Mouse (Mus musculus): ENCODE measurements around the gene Slc45a2. TPM values are rescaled to one million over a fixed set of nuclear protein-coding genes. Genes with fewer than 3 reads are reported as not detected.

The Slc45a2 gene
- 0.06 TPM in 1 of 2 replicates, not detected in the other for polyA plus RNA-seq (2015; fragmentation: Nextera tagmentation; extraction: Ambion mirVana)

GRCm38 (mm10) chr15:11000421-11000820 lies at the start of gene Slc45a2:
Gene Slc45a2, plus strand, starts transcription at chr15:11000721.
- Histone ChIP-seq H3K9me3 (ENCODE audit: control insufficient read depth, low read length) (no peaks in the 10 kb centered on the region), H3K4me3 (replicated peaks; ENCODE audit: low read length) (no peak within 1 kb of the TSS), H3K27ac (ENCODE audit: low read length) (no peak within 1 kb of the TSS), H3K4me1 (replicated peaks; ENCODE audit: control insufficient read depth, insufficient read depth, low read length) (no peaks in the 10 kb centered on the region), H3K36me3 (ENCODE audit: control insufficient read depth, insufficient read depth) (no peaks in the 10 kb centered on the region), H3K4me2 (ENCODE audit: low read length) (no peak within 1 kb of the TSS), H3K9ac (replicated peaks; ENCODE audit: low read depth, low read length) (no peak within 1 kb of the TSS), H3K27me3 (replicated peaks; ENCODE audit: control insufficient read depth, insufficient read depth, low read length) (no peaks in the 10 kb centered on the region)
- WGBS: 61% methylated on average over 7 of the region's 7 CpGs
- ATAC-seq: no peak

- ATAC-seq: no peak
- Histone ChIP-seq H3K4me3 (replicated peaks; ENCODE audit: low read length) (no peak within 1 kb of the TSS), H3K9ac (replicated peaks; ENCODE audit: low read depth, low read length) (no peak within 1 kb of the TSS), H3K9me3 (ENCODE audit: control insufficient read depth, low read length) (no peaks in the 10 kb centered on the region), H3K27me3 (replicated peaks; ENCODE audit: control insufficient read depth, insufficient read depth, low read length) (no peaks in the 10 kb centered on the region), H3K4me1 (replicated peaks; ENCODE audit: control insufficient read depth, insufficient read depth, low read length) (no peaks in the 10 kb centered on the region), H3K27ac (ENCODE audit: low read length) (no peak within 1 kb of the TSS), H3K36me3 (ENCODE audit: control insufficient read depth, insufficient read depth) (no peaks in the 10 kb centered on the region), H3K4me2 (ENCODE audit: low read length) (no peak within 1 kb of the TSS)
- 78% methylated on average over 23 of the region's 23 CpGs for WGBS
These were observed 48.4 kb upstream of the Slc45a2 start, which contains the start of gene C1qtnf3 for GRCm38 (mm10) chr15:10951951-10952759. Gene C1qtnf3, plus strand, starts transcription at chr15:10952332.

DNA sequence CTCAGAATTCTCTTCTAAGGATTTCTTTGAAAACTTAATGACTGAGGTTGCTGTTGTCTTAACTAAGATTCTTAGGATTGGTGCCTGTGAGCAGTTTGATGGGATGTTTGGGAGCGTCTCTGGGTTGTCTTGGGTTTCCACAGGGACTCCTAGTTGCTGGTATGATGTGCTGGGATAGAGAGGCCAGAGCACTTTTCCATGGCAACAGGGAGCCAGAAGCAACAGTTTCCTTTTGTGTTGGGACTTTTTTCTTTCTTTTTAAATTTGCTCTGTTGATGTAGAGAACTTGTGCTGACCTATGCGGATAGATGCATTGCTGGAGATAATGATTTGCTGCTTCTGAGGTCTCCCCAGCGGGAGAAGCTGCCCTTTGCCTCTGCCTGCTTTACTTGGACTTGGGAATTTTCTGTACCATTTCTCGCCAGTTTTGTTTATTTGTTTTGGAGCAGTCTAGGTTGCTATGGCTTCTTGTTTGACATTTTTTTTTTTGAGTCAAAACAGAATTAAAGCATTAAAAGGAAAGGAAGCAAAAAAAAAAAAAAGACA lies 47.7 kb upstream of the Slc45a2 start:
- ATAC-seq: no peak
- H3K27me3 ChIP-seq (replicated peaks; ENCODE audit: control insufficient read depth, insufficient read depth, low read length): no peaks in the 10 kb centered on the region
- no peaks in the 10 kb centered on the region for H3K9me3 ChIP-seq (ENCODE audit: control insufficient read depth, low read length)
- no peaks in the 10 kb centered on the region for H3K36me3 ChIP-seq (ENCODE audit: control insufficient read depth, insufficient read depth)
- no peak overlapping the region for H3K4me2 ChIP-seq (ENCODE audit: low read length)
- no peak overlapping the region for H3K4me3 ChIP-seq (replicated peaks; ENCODE audit: low read length)
- WGBS: 54% methylated on average over 4 of the region's 4 CpGs
- H3K4me1 ChIP-seq (replicated peaks; ENCODE audit: control insufficient read depth, insufficient read depth, low read length): no peaks in the 10 kb centered on the region
- no peak overlapping the region for H3K27ac ChIP-seq (ENCODE audit: low read length)
- H3K9ac ChIP-seq (replicated peaks; ENCODE audit: low read depth, low read length): no peak overlapping the region

DNA sequence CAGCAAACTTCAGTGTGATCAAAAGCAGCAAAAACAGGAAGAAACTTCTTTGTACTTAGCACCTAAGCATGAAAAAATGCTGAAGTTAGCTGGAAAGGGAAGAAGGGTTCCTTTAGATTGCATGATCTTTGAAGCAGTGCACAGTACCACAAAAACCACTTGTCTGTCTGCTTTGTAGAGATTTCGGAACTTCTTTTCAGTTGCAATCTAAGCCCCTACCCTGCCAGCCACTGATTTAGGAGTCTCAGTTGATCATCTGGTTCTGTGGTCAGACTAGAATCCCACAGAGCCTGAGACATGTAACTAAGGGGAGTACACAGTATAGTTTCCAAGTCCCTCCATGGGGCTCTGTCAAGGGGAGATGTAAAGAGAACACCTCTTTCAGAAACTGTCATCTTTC lies 47.1 kb upstream of the Slc45a2 start:
- Histone ChIP-seq H3K9ac (replicated peaks; ENCODE audit: low read depth, low read length) (no peak overlapping the region), H3K4me1 (replicated peaks; ENCODE audit: control insufficient read depth, insufficient read depth, low read length) (no peaks in the 10 kb centered on the region), H3K4me3 (replicated peaks; ENCODE audit: low read length) (no peak overlapping the region), H3K36me3 (ENCODE audit: control insufficient read depth, insufficient read depth) (no peaks in the 10 kb centered on the region), H3K4me2 (ENCODE audit: low read length) (no peak overlapping the region), H3K9me3 (ENCODE audit: control insufficient read depth, low read length) (no peaks in the 10 kb centered on the region), H3K27me3 (replicated peaks; ENCODE audit: control insufficient read depth, insufficient read depth, low read length) (no peaks in the 10 kb centered on the region), H3K27ac (ENCODE audit: low read length) (no peak overlapping the region)
- WGBS: 79% methylated on average over 1 of the region's 1 CpGs
- ATAC-seq: no peak

DNA sequence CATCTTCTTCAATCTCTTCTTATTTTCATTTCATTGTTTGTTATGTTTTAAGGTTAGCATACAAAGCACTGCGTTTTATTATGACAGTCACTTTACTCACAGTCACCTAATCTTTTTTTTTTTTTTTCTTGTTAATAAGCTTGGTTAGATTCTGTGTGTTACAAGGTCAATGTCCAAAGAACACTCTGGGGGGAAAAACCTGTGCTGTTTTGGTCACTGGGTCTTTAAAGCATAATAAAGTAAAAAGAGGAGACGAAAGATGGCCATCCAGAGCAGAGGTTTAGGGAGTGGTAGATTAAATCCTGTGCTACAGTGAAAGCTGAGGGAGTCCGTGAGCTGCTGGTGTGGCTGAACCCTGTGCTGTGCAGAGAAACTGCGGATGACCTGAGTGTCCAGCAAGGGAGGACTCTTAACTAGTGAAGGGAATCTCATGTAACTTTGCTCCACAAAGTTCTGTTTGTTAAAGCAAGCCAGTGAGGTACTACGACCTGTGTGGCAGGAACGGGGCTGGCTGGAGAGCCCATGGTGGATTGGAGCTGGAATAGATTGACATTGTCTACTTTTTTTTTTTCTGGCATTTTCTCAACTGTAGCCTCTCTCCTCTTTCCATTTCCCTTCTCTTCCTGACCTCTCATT lies 46.0 kb upstream of the Slc45a2 start:
- no peak overlapping the region for H3K4me2 ChIP-seq (ENCODE audit: low read length)
- H3K27me3 ChIP-seq (replicated peaks; ENCODE audit: control insufficient read depth, insufficient read depth, low read length): no peaks in the 10 kb centered on the region
- no peak for ATAC-seq
- no peaks in the 10 kb centered on the region for H3K9me3 ChIP-seq (ENCODE audit: control insufficient read depth, low read length)
- no peaks in the 10 kb centered on the region for H3K36me3 ChIP-seq (ENCODE audit: control insufficient read depth, insufficient read depth)
- no peak overlapping the region for H3K4me3 ChIP-seq (replicated peaks; ENCODE audit: low read length)
- WGBS: 91% methylated on average over 6 of the region's 6 CpGs
- H3K27ac ChIP-seq (ENCODE audit: low read length): no peak overlapping the region
- no peak overlapping the region for H3K9ac ChIP-seq (replicated peaks; ENCODE audit: low read depth, low read length)
- no peaks in the 10 kb centered on the region for H3K4me1 ChIP-seq (replicated peaks; ENCODE audit: control insufficient read depth, insufficient read depth, low read length)

DNA sequence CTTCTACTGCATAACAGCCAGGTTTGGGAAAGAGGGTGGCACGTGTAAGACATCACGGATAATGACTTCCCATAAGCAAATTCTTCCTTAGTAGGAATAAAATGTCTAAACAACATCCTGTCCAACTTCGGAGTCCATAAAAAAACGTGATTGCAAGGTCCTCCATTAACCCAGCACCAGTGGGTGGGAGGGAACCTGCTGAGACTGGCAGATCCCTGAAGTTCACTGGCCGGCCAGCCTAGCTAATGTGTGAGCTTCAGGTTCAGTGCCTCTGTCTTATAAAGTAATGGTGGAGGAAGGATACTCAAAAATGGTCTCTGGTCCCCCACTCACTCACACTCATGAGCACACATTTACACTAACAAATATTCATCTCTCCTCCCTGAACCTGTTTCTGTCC lies 45.4 kb upstream of the Slc45a2 start:
- no peaks in the 10 kb centered on the region for H3K36me3 ChIP-seq (ENCODE audit: control insufficient read depth, insufficient read depth)
- H3K27ac ChIP-seq (ENCODE audit: low read length): no peak overlapping the region
- H3K4me2 ChIP-seq (ENCODE audit: low read length): no peak overlapping the region
- no peak overlapping the region for H3K9ac ChIP-seq (replicated peaks; ENCODE audit: low read depth, low read length)
- 77% methylated on average over 5 of the region's 5 CpGs for WGBS
- no peaks in the 10 kb centered on the region for H3K27me3 ChIP-seq (replicated peaks; ENCODE audit: control insufficient read depth, insufficient read depth, low read length)
- H3K4me3 ChIP-seq (replicated peaks; ENCODE audit: low read length): no peak overlapping the region
- no peak for ATAC-seq
- no peaks in the 10 kb centered on the region for H3K9me3 ChIP-seq (ENCODE audit: control insufficient read depth, low read length)
- H3K4me1 ChIP-seq (replicated peaks; ENCODE audit: control insufficient read depth, insufficient read depth, low read length): no peaks in the 10 kb centered on the region

GRCm38 (mm10) chr15:10956706-10957105 lies 43.8 kb upstream of the Slc45a2 start:
- no peaks in the 10 kb centered on the region for H3K9me3 ChIP-seq (ENCODE audit: control insufficient read depth, low read length)
- no peak overlapping the region for H3K4me2 ChIP-seq (ENCODE audit: low read length)
- H3K27ac ChIP-seq (ENCODE audit: low read length): no peak overlapping the region
- ATAC-seq: no peak
- no peak overlapping the region for H3K4me3 ChIP-seq (replicated peaks; ENCODE audit: low read length)
- 43% methylated on average over 3 of the region's 3 CpGs for WGBS
- H3K36me3 ChIP-seq (ENCODE audit: control insufficient read depth, insufficient read depth): no peaks in the 10 kb centered on the region
- H3K27me3 ChIP-seq (replicated peaks; ENCODE audit: control insufficient read depth, insufficient read depth, low read length): no peaks in the 10 kb centered on the region
- no peaks in the 10 kb centered on the region for H3K4me1 ChIP-seq (replicated peaks; ENCODE audit: control insufficient read depth, insufficient read depth, low read length)
- H3K9ac ChIP-seq (replicated peaks; ENCODE audit: low read depth, low read length): no peak overlapping the region

GRCm38 (mm10) chr15:10959277-10960026 lies 41.1 kb upstream of the Slc45a2 start:
- Histone ChIP-seq H3K27me3 (replicated peaks; ENCODE audit: control insufficient read depth, insufficient read depth, low read length) (no peaks in the 10 kb centered on the region), H3K4me2 (ENCODE audit: low read length) (no peak overlapping the region), H3K4me3 (replicated peaks; ENCODE audit: low read length) (no peak overlapping the region), H3K9me3 (ENCODE audit: control insufficient read depth, low read length) (no peaks in the 10 kb centered on the region), H3K36me3 (ENCODE audit: control insufficient read depth, insufficient read depth) (no peaks in the 10 kb centered on the region), H3K9ac (replicated peaks; ENCODE audit: low read depth, low read length) (no peak overlapping the region), H3K27ac (ENCODE audit: low read length) (no peak overlapping the region), H3K4me1 (replicated peaks; ENCODE audit: control insufficient read depth, insufficient read depth, low read length) (no peaks in the 10 kb centered on the region)
- ATAC-seq: no peak
- WGBS: 92% methylated on average over 15 of the region's 15 CpGs

DNA sequence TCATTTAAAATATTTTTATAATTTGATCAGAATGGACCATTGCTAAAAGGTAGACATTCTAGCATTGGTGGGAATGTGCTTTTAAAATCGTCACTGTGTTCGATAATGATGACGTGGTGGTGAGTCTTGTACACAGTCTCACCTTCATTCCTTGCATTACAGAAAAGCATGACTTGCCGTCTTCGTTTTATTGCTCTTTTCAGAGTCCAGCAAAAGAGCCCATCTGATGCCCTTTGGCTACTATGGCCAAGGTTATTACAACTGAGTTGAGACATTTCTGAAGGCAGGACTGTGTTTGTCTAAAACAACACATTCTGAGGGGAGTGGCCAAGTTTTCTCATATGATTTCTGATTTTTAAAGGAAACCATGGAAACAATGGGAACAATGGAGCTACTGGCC lies 40.3 kb upstream of the Slc45a2 start:
- H3K4me2 ChIP-seq (ENCODE audit: low read length): no peak overlapping the region
- H3K36me3 ChIP-seq (ENCODE audit: control insufficient read depth, insufficient read depth): no peaks in the 10 kb centered on the region
- H3K4me1 ChIP-seq (replicated peaks; ENCODE audit: control insufficient read depth, insufficient read depth, low read length): no peaks in the 10 kb centered on the region
- 94% methylated on average over 5 of the region's 5 CpGs for WGBS
- H3K27me3 ChIP-seq (replicated peaks; ENCODE audit: control insufficient read depth, insufficient read depth, low read length): no peaks in the 10 kb centered on the region
- H3K4me3 ChIP-seq (replicated peaks; ENCODE audit: low read length): no peak overlapping the region
- no peak overlapping the region for H3K27ac ChIP-seq (ENCODE audit: low read length)
- no peak overlapping the region for H3K9ac ChIP-seq (replicated peaks; ENCODE audit: low read depth, low read length)
- no peak for ATAC-seq
- no peaks in the 10 kb centered on the region for H3K9me3 ChIP-seq (ENCODE audit: control insufficient read depth, low read length)

All from forebrain, embryonic 16.5 days (tissue).